Mouse (Mus musculus) cerebellum, postnatal 10 days (tissue): ENCODE measurements around the gene Pard3.
A peak's percentile ranks its signal among the peaks of the same experiment; 100 is the strongest.

Experiments used
- DNase-seq, 2 experiments: peaks; one replicate each; pipeline ENCODE4 v3.0.0; 2021; ENCODE audit warnings: mixed read lengths in 2 of 2

Pard3 gene

GRCm38 (mm10) chr8:127250746-127251145, 187.1 kb downstream of the Pard3 start:
- no peak for DNase-seq

GRCm38 (mm10) chr8:127251476-127251875, 187.8 kb downstream of the Pard3 start:
- no peak for DNase-seq

- peak in 1 of 2 experiments; percentile 21 for DNase-seq
Observed at GRCm38 (mm10) chr8:127251985-127252384, 188.3 kb downstream of the Pard3 start.

GRCm38 (mm10) chr8:127254625-127255024, 190.9 kb downstream of the Pard3 start:
- peak in 1 of 2 experiments; percentile 6 for DNase-seq

- no peak for DNase-seq
Observed at GRCm38 (mm10) chr8:127257086-127257485, 193.4 kb downstream of the Pard3 start.

GRCm38 (mm10) chr8:127261051-127261450, 197.4 kb downstream of the Pard3 start:
- DNase-seq: no peak

- DNase-seq: no peak
Observed at GRCm38 (mm10) chr8:127262026-127262425, 198.3 kb downstream of the Pard3 start.

GRCm38 (mm10) chr8:127262436-127262835, 198.7 kb downstream of the Pard3 start:
- DNase-seq: no peak

GRCm38 (mm10) chr8:127262926-127263325, 199.2 kb downstream of the Pard3 start:
- no peak for DNase-seq

- no peak for DNase-seq
Observed at GRCm38 (mm10) chr8:127263457-127263856, 199.8 kb downstream of the Pard3 start.

- no peak for DNase-seq
Observed at GRCm38 (mm10) chr8:127264691-127265470, 201.2 kb downstream of the Pard3 start.

GRCm38 (mm10) chr8:127266777-127267176, 203.1 kb downstream of the Pard3 start:
- DNase-seq: no peak

GRCm38 (mm10) chr8:127268239-127269024, 204.7 kb downstream of the Pard3 start:
- DNase-seq: peak; percentile 42 to 51

- no peak for DNase-seq
Observed at GRCm38 (mm10) chr8:127269082-127269747, 205.5 kb downstream of the Pard3 start.

GRCm38 (mm10) chr8:127271186-127271585, 207.5 kb downstream of the Pard3 start:
- no peak for DNase-seq

GRCm38 (mm10) chr8:127280299-127280974, 216.7 kb downstream of the Pard3 start:
- no peak for DNase-seq

GRCm38 (mm10) chr8:127281035-127281434, 217.3 kb downstream of the Pard3 start:
- no peak for DNase-seq

- peak; percentile 22 to 34 for DNase-seq
Observed at GRCm38 (mm10) chr8:127284462-127285216, 220.9 kb downstream of the Pard3 start.

- no peak for DNase-seq
Observed at GRCm38 (mm10) chr8:127287816-127288215, 224.1 kb downstream of the Pard3 start.

GRCm38 (mm10) chr8:127292307-127292706, 228.6 kb downstream of the Pard3 start:
- DNase-seq: no peak

- no peak for DNase-seq
Observed at GRCm38 (mm10) chr8:127293025-127293729, 229.5 kb downstream of the Pard3 start.
